Mouse (Mus musculus) megakaryocyte-erythroid progenitor cell, adult 5-6 weeks (primary cell): ENCODE measurements at regions not wholly inside any gene's neighbourhood (a gene's known extent, or its start where the extent isn't known, plus 50 kb on each side); places are given as distances from the start of the nearest gene placed in this dataset.

Experiments
- ATAC-seq: replicated peaks from 2 replicates; pipeline ENCODE4 v1.8.0; 2016; ENCODE audit warnings: mild to moderate bottlenecking, inconsistent platforms; ENCODE audit not compliant: severe bottlenecking, poor library complexity, low FRiP score, low TSS enrichment

DNA sequence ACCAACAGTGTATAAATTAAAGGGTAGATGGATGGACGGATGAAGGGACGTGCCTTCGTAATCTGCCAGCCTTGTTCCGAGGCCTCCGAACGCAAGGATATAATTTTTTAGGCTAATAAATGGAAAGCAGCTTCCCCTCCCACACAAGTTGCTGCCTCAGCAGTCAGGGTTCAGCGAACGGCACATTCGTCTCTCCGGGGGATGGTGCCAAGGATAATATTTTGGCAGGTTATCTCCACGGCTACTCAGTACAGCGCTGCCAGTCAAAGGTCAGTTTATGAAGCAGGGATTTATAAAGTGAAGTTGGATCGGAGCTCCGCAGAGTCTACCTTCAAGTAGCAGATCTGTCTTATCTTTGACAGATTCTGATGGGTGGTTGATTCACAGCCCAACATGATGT lies 410.6 kb upstream of the Kcnab2 start:
- ATAC-seq: no peak

DNA sequence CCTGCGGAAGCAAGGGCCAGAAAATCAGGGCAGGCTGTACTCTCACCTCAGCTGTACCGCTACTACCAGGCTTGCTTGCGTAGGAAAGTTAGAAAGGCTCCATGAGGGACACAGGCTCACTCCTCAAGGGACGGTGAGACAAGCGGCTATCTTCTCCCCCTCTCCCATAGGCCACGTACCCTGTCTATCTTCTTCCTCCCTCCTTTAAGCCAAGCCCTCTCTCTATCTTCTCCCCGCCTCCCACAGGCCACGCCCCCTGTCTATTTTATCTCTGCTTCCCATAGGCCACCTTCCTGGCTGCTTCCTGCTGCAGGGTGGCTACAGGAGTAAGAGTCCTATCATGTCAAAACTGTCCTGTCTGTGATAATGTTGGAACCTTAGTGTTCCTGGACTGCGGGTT lies 409.1 kb upstream of the Kcnab2 start:
- no peak for ATAC-seq

DNA sequence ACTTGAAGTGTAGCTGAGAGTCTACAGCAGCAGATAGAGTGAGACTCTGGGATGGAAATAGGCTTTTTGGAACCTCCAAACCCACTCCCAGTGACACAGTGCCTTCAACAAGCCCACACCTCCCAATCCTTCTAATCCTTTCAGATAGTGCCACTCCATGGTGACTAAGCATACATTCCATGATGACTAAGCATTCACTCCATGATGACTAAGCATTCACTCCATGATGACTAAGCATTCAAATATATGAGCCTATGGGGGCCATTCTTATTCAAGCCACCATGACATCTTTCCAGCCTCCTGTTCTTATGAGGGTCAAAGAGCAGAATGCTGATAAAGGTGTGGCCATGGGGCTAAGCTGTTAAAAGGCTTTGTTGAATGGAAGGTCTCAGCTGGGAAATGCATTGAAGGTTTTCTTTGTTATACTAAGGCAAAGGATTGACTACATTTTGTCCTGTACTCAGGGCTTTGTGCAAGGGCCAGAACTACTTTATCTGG lies 403.8 kb upstream of the Kcnab2 start:
- ATAC-seq: no peak

DNA sequence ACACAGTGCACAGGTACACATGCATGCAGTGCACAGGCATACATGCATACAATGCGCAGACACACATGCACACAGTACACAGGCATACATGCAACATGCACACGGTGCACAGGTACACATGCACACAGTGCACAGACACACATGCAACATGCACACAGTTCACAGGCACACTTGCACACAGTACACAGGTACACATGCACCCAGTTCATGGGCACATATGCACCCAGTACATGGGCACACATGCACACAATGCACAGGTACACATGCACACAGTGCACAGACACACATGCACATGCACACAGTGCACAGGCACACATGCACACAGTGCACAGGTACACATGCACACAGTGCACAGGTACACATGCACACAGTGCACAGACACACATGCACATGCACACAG lies 402.7 kb upstream of the Kcnab2 start:
- no peak for ATAC-seq

DNA sequence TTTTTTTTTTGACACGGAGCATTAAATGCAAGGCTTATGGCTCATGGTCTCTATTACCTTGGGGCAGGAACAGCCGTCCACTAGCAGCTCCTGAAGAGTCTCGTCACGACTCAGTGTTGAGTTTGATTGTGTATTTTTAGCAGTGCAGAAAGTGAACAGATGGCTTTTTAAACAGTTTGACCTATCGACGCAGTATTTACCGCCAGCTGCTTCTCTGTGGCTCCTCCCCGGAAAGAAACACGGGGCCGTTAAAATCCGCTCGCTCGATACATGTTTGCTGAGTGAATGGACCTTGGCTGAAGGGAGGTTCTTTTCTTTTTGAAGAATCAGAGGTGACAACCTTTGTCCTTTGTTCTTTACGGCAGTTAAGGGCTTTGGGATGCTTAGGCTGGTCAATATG lies 401.3 kb upstream of the Kcnab2 start:
- ATAC-seq: no peak

DNA sequence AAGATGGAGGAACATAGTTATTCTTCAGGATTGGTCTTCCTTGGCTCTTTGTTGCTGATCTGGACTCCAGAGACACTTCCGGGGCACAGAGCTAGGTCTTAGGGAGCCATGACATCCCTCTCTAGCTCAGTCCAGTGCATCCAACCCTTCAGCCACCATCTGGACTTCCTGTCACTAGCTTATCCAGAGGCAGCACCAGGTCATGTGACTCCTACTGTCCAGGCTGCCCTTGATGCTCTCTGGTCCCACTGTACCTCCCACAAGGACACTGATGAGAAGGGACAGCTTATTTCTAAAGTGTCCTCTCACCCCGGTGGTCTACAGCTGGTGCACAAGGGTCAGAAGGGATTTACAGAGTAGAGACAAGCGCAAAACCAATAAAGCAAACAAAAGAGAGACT lies 400.7 kb upstream of the Kcnab2 start:
- ATAC-seq: no peak

DNA sequence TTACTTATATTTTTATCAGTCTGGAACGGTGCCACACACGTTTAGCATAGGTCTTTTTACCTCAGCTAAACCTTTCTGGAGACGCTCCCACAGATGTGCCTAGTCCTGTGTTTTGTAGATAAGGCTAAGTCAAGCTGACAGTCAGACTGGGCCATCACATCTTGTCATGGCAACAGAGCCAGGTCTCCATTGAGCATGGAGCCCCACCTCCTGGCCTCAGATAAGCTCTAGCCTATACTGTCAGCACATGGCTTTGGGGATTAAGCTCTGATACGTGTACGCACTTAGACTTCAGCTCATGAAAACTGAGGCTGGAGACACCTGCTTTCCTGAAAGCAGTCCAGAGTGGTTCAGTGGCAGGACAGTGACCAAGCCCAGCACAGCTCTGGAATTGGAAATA lies 392.4 kb upstream of the Kcnab2 start:
- no peak for ATAC-seq

DNA sequence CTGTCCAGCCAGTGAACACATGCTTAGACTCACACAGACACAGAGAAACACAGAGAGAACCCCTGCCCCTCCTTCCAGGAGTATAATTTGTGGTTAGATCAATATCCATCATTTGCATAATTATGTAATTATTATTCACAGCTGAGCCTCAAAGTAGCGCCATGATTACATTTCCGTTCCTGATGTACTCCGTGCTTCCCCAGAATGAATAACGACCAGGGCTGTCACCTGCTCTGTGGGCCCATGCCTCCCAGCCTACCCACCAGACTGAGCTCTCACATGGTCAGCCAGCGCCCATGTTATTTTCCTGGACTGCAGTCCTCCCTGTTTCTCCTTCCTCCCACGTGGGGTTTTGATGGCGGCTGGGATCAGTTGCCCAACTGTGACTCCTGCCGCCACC lies 388.2 kb upstream of the Kcnab2 start:
- no peak for ATAC-seq

DNA sequence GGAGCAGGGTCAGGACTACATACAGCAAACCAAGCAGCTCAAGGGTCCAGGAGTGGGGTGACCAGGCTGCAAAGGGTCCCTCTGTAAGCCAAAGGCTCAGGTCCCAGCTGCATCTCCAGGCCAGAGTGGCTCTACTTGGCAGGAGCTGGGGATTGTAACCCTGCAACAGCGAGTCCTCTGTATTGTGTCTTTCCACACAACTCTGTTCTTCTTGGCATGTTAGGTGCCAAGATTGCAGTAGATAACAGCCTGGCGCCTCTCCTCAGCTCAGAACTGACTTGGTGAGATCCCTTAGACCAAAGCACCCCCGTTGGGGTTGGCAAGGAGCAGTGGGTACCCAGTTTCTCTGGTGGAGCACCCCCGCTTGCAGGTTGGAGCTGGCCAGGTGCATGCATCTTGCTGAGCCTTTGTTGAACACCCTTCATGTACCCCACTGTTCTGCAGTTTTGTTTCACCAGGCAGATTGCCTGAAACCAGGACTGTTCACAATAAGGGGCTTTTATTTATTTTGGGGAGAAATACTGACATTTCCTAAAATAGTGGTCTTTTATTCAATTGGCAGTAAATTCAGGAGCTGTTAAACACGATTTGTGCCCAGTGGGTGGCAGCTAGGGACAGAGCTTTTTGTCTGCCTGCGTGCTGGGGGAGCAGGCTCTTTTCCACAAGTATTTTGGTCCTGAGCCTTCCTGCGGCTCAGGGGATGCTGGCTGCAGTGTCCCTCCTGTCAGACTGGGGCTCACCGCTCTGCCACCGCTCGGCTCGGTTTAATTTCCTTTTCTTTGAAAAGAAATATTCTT lies 385.3 kb upstream of the Kcnab2 start:
- ATAC-seq: no peak

DNA sequence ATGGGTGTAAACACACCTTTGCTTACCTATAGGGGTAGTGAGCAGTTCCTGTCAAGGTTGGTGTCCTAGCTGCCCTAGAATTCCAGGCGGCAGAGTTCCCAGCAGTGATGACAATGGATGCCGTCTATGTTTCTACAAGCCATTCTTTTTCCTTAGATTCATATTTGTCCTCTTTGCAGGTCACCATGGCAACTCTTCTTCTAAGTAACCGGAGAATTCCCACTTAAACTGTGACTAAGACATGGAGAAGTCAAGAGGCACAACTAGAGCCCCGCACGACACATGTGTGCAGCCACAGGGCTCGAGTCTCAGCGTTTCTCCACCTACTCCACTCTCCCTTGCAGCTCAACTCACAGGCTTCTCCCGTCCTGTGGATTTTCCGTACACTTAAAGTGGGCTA lies 381.5 kb upstream of the Kcnab2 start:
- ATAC-seq: no peak

DNA sequence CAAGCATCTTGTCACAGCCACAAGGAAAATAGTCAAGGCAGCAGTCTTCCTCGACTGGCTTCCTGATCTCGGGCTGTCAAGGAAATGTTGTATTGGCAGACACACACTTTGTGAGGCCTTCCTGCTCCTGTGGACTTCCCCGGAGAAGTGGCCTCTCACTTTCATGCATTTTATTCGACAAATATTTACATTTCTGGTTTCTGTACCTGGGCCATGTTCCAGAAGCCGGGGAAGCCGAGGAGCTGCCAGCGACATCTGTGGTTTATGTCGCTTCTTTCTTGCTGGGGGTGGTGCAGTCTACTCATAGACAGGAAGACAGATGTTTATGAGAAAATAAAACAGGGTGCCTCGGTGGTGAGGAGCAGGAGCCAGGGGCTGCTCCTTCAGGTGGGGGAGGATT lies 372.5 kb upstream of the Kcnab2 start:
- no peak for ATAC-seq

DNA sequence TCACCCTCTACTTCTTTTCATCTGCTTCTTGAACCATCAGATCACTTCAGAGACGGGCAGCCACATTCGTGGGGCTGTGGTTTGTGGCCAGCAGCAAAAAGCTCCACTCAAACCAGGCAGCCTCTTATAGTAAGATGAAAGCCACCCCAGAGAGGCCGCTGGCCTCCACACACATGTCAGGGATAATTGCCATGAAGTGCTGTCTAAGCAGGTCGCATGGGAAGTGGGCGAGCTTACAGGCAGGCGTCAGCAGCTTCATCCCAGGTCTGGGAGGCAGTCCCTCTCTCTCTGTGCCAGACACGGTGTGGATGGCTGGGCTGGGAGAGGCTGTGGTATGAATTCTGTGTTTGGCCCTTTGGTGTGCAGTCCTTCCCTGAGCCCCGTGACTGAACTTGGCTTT lies 358.4 kb upstream of the Kcnab2 start:
- ATAC-seq: no peak

DNA sequence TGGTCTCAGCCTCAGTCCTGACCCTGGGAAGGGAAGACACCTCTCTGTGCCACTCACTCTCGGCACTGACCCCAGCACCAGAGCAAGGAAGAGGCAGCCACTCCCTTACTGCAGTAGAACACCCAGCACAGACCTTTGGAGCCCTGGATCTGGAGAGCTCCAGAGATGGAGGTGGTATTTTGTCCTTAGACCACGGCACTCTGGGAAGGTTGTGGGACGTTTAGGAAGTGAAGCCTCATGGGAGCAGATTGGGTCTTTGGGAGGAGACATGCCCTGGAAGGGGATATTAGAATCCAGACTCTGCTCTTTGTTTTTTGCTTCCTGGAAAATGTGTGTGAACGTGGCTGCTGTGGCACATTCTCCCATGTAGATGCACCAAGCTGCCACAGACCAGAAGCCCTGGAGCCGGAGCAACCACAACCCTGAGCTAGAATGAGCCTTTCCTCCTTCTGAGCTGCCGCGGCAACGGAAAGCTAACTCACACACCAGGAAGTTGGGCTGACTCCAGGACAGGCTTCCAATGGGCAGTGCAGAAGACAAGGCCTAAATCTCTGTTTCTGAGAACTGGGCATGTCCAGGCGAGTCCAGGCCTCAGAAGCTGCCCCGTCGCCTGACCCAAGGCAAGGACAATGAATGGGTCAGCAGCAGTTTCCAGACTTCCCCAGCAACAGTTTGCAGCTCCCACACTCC lies 356.9 kb upstream of the Kcnab2 start:
- ATAC-seq: no peak

DNA sequence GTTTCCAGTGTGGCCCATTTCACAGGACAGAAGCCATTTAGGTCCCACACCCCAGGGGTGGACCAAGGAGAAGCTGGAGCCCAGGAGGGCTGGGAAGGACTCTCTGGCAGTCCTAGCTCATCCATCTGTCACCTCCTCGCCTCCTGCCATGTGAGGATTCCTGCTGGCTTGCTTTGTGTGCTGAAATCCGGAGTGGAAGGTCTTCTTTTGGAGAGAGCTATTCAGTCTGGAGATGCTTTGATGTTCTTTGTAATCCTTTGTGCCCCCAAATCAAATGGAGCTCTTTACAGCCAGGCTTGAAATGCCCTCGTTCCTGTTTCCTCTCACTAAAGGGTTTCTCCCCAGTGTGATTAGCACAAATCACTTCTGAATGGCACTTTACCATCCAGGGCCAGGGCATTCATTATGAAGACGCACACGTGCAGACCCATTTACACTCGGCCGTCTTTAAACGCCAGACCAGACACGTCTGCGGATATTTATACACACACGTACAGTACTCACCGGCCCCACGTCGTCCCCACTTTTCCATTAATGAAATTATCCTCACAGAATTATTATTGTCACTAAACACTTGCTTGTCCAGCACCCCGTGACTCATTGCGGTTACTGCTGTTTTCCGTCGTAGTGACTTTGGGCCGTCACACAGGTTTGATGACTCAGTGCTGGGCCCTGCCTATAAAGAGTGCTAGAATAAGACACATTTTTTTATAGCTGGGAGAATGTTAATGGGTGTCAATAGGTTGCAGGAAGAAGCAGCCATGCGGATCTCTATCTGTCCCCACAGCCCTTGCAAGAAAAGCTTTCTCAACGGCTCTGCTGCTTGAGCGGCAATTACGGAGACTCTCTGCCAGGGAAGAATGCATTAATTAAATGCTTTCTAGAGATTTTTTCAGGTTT lies 356.0 kb upstream of the Kcnab2 start:
- ATAC-seq: no peak

DNA sequence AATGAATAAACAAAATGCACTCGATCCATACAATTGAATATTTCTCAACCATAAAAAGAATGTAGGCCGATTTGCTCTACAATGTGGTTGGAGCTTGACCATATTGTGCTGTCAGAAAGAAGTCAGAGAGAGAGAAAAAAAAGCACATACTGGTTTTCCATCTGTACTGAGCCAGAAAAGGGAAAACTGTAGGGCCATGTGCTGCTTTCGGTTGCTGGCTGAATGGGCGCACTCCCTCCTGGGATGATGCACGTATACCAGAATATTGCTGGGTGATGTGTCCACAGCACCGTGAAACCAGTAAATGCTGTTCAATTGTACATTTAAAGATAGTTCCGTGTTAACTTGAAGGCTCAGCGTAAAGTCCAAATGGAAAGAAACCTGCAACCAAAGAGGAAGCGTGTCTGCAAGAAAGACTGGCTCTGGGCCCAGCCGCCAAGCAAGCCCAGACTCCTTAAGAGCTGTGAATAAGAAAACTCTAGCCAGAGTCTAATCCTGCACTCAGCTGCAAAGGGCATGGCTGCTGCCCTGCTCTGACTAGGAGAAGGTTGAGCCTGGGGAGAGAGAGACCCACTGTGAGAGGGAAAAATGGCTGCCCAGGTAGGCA lies 355.2 kb upstream of the Kcnab2 start:
- ATAC-seq: no peak

DNA sequence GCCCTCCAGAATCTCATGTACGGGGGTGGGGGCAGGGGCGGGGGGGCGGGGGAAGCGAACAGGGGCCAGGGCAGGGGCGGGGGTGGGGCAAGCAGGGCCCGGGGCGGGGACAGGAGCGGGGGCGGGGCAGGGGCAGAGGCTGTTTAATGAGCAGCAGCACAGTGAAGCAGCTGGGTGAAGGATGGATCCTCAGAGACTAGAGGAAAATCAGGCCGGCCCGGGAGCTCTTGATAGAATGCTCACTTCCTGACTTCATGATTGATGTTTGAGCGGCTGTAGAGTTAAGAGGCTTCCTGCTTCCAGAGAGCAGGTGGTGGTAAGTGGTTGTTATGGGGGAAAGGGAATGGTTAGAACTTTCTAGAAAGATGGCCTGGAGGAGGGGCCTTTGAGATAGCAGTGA lies 347.5 kb upstream of the Kcnab2 start:
- no peak for ATAC-seq

DNA sequence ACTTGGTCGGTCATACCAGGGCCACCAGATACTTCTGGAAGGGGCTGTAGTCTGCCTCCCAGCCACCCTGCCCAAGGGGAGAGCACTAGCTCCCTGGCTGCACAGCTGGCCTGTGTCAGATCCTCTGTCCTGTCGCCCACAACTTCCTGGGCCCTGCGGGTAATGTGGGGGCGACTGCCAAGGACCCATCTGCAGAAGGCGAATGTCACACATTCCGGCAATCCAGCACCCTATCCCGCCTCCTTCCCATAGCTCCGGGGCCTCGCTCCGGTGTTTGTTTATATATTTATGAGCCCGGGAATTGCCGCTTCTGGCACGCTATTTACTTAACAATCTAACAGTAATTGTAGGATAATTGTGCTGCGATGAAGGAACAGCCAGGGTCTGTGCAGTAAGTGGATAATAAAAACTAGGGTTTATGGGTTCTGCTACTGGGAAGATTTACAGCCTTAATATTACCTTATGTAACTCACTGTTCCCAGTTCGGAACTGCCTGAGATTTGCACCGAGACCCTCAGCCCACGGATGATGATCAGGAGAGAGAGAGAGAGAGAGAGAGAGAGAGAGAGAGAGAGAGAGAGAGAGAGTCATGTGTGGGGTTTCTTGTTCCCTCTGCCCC lies 338.6 kb upstream of the Kcnab2 start:
- ATAC-seq: no peak

DNA sequence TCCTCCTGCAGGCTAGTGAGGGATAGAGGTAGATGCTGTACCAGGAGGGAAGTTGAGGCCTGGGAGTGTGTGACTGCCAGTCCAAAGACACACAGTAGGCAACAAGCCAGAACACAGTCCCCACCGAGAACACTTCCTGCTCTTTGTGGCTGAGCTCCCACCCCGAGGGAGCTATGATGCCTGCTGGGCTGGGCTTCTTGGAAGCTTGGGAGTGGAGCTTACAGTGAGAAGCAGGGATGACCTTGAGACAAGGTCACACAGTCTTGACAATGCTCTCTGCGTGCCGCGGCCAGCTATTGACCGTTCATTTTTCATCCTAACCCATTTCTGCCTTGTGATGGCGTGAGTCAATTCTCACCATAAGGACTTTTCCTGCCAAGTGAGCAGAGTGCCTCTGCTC lies 328.9 kb upstream of the Kcnab2 start:
- ATAC-seq: no peak

DNA sequence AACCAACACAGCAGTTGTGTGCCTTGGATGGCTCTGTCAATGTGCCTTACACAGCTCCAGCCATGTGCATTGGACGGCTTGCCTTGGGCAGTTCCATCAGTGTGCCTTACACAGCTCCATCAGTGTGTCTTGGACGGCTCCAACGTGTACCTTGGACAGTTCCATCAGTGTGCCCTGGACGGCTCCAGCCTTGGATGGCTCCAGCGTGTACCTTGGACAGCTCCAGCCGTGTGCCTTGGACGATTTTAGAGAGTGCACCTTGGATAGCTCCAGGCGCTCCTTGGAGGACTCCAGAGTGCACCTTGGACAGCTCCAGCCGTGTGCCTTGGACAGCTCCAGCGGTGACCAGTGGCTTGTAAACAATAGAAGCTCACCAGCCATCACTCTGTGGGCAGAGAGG lies 321.7 kb upstream of the Kcnab2 start:
- 0 out of 2 replicates have a peak, but pooled peaks have one; percentile 34 for ATAC-seq
